Mouse (Mus musculus) stomach, postnatal 0 days (tissue): Measurements from ENCODE around the gene Cnksr3.

Experiments used
- CTCF ChIP-seq: IDR thresholded peaks from 2 replicates; pipeline ENCODE4 v1.5.1; 2016; ENCODE audit warnings: antibody characterized with exemption, low read depth, mild to moderate bottlenecking, moderate library complexity
- EP300 ChIP-seq: optimal IDR thresholded peaks from 2 replicates; pipeline ENCODE3; 2016; ENCODE audit warnings: antibody characterized with exemption

DNA sequence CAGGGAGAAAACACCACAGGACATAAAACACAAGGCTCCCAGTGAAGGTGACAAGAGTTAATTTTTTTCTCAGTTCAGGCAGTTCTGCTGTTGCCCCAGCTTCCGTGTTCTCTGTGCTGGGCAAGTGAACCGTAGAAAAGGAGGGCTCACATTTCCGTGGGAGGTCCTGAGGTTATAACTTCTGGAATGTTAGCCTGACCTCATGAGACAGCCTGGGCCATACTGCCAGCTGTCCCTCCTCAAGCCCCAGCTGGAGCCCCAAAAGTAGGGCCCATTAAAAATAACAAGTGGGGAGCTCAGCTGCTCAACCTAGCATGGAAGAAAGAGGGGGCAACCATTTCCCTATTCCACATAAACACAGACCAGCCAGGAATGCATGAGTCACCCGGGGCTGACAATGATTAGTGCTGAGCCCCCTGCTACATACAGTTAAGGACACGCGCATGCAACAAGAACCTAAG is 28.8 kb downstream of the Cnksr3 start:
- TF ChIP-seq CTCF: 0 out of 2 replicates have a peak, but pooled peaks have one; percentile 13
- TF ChIP-seq EP300: no peak
